Mouse (Mus musculus) CD4-positive, CD25-positive, alpha-beta regulatory T cell, adult 2 months (primary cell): ENCODE measurements around the gene Sgce.
A peak's percentile ranks its signal among the peaks of the same experiment; 100 is the strongest.
"Not testable (repeated sequence)": the region's sequence is repeated elsewhere in the genome, so short reads cannot be mapped to it uniquely, and the experiment has no call there.

Experiments
- DNase-seq: peaks from one replicate; pipeline ENCODE4 v3.0.0-alpha.2; 2012; ENCODE audit warnings: low read depth, low spot score

The Sgce gene

GRCm38 (mm10) chr6:4746696-4747439, at the start of gene Sgce, which contains the start of gene Peg10:
Sgce (minus strand) TSS chr6:4747207.
Peg10 (plus strand) TSS chr6:4747306.
- peak; percentile 32 for DNase-seq

- DNase-seq: no peak
Measured at GRCm38 (mm10) chr6:4796281-4796680, 49.3 kb upstream of the Sgce start.

- DNase-seq: peak; percentile 7
Measured at GRCm38 (mm10) chr6:4762252-4762651, 15.2 kb upstream of the Sgce start.

GRCm38 (mm10) chr6:4761415-4762142, 14.6 kb upstream of the Sgce start:
- DNase-seq: not testable (repeated sequence)

- no peak for DNase-seq
Measured at GRCm38 (mm10) chr6:4754886-4755285, 7.9 kb upstream of the Sgce start.

GRCm38 (mm10) chr6:4754286-4754685, 7.3 kb upstream of the Sgce start:
- no peak for DNase-seq

GRCm38 (mm10) chr6:4751355-4751754, 4.3 kb upstream of the Sgce start:
- DNase-seq: no peak

GRCm38 (mm10) chr6:4749091-4749490, 2.1 kb upstream of the Sgce start:
- peak; percentile 75 for DNase-seq

GRCm38 (mm10) chr6:4748506-4748961, 1.5 kb upstream of the Sgce start:
- no peak for DNase-seq

- peak; percentile 42 for DNase-seq
Measured at GRCm38 (mm10) chr6:4747677-4748505, 884 bp upstream of the Sgce start.

- DNase-seq: no peak
Measured at GRCm38 (mm10) chr6:4746036-4746695, 841 bp downstream of the Sgce start.

GRCm38 (mm10) chr6:4740511-4740910, 6.5 kb downstream of the Sgce start:
- no peak for DNase-seq

GRCm38 (mm10) chr6:4739522-4740355, 7.3 kb downstream of the Sgce start:
- no peak for DNase-seq

- DNase-seq: no peak
Measured at GRCm38 (mm10) chr6:4738717-4739116, 8.3 kb downstream of the Sgce start.

GRCm38 (mm10) chr6:4738034-4738629, 8.9 kb downstream of the Sgce start:
- no peak for DNase-seq

- DNase-seq: no peak
Measured at GRCm38 (mm10) chr6:4736372-4736771, 10.6 kb downstream of the Sgce start.

GRCm38 (mm10) chr6:4733208-4733607, 13.8 kb downstream of the Sgce start:
- no peak for DNase-seq

GRCm38 (mm10) chr6:4731675-4732074, 15.3 kb downstream of the Sgce start:
- no peak for DNase-seq

- no peak for DNase-seq
Measured at GRCm38 (mm10) chr6:4728305-4728704, 18.7 kb downstream of the Sgce start.
